Mouse (Mus musculus) hindbrain, embryonic 10.5 days (tissue): ENCODE data around the gene Srpr. TPM values are rescaled to one million over a fixed set of nuclear protein-coding genes. Genes with fewer than 3 reads are reported as not detected.

Experiments
- DNase-seq: peaks from one replicate; pipeline ENCODE4 v3.0.0-alpha.2; 2017; ENCODE audit warnings: low spot score
- H3K27ac ChIP-seq: fragments of 300-500 bp; sonication (generic); 2 replicates; pipeline ENCODE4 v1.5.1; 2016; ENCODE audit warnings: mild to moderate bottlenecking, moderate library complexity
- H3K27me3 ChIP-seq: fragments of 300-500 bp; sonication (generic); 2 replicates; pipeline ENCODE4 v1.6.1; 2016; ENCODE audit warnings: mild to moderate bottlenecking; ENCODE audit not compliant: poor library complexity, insufficient read depth, severe bottlenecking
- H3K36me3 ChIP-seq: fragments of 300-500 bp; sonication (generic); 2 replicates; pipeline ENCODE4 v1.6.1; 2016; ENCODE audit warnings: mild to moderate bottlenecking, moderate library complexity
- H3K4me1 ChIP-seq: fragments of 300-500 bp; sonication (generic); replicated peaks from 2 replicates; pipeline ENCODE4 v1.6.1; 2016; ENCODE audit warnings: mild to moderate bottlenecking
- H3K4me3 ChIP-seq: fragments of 300-500 bp; sonication (generic); 2 replicates; pipeline ENCODE4 v1.5.1; 2016; ENCODE audit warnings: mild to moderate bottlenecking, moderate library complexity
- H3K9me3 ChIP-seq: fragments of 300-500 bp; sonication (generic); 2 replicates; pipeline ENCODE4 v1.6.1; 2016; ENCODE audit warnings: mild to moderate bottlenecking, moderate library complexity
- WGBS: fragments of 180-500 bp; shearing (Covaris S2); methylation state at CpG from one replicate; pipeline ENCODE4 v1.1.7; 2016; 5-methylcytosine and 5-hydroxymethylcytosine counted together
- polyA plus RNA-seq: library from polyadenylated mRNA; unstranded; fragments of >200 nt; fragmentation: Nextera tagmentation; extraction: Ambion mirVana; gene quantifications from 2 replicates; pipeline ENCODE4 v1.2.1, GENCODE M21; 2016

Gene Srpr
- polyA plus RNA-seq, 1 experiment from 2014 or later, result 77.4 TPM

DNA sequence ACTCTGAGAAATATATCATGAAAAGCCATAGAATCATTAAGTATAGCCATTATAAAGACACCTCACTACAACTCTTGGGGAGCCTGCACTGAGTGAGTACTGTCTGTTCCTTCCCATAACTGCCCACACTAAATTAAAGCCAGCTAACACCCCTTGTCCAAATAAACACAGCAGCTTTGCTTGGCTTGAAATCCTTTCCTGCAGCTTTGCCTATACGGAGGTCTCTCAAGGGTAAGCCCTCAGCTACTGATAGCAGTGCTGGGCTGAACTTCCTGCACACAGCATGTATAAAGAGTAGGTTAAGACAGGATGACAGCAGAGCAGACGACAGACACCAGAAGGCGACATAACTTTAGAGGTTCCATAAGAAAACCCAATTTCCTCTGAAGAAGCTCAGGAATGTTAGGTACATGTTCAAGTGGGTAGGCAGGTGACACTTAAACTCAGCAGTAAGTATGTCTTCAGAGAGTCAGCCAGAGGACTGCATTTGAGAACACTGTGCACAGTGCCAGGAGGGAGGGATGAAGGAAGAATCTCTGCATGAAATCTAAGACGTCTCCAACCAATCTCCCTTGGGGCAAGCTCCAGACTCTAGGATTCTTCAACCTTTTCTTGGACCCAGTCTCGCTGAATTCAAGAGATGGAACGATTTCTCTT is 39.1 kb downstream of the Srpr start:
- no peak overlapping the region for H3K27ac ChIP-seq
- no peaks in the 10 kb centered on the region for H3K4me1 ChIP-seq
- no peak for DNase-seq
- no peaks in the 10 kb centered on the region for H3K27me3 ChIP-seq
- peaks cover 25% of the 10 kb centered on the region for H3K36me3 ChIP-seq
- WGBS, result 76% methylated on average over 6 of the region's 6 CpGs
- H3K4me3 ChIP-seq, result no peak overlapping the region
- H3K9me3 ChIP-seq, result no peaks in the 10 kb centered on the region

GRCm38 (mm10) chr9:35239734-35240133 is 39.8 kb downstream of the Srpr start:
- H3K36me3 ChIP-seq, result peaks cover 20% of the 10 kb centered on the region
- no peaks in the 10 kb centered on the region for H3K9me3 ChIP-seq
- 74% methylated on average over 1 of the region's 1 CpGs for WGBS
- no peak overlapping the region for H3K27ac ChIP-seq
- no peaks in the 10 kb centered on the region for H3K27me3 ChIP-seq
- H3K4me3 ChIP-seq, result no peak overlapping the region
- no peak for DNase-seq
- H3K4me1 ChIP-seq, result no peaks in the 10 kb centered on the region

- no peak for DNase-seq
- Histone ChIP-seq H3K4me3 (no peak overlapping the region), H3K27ac (no peak overlapping the region), H3K27me3 (no peaks in the 10 kb centered on the region), H3K4me1 (no peaks in the 10 kb centered on the region), H3K36me3 (peaks cover 12% of the 10 kb centered on the region), H3K9me3 (no peaks in the 10 kb centered on the region)
- WGBS, result 95% methylated on average over 2 of the region's 2 CpGs
Observed at GRCm38 (mm10) chr9:35247405-35247804, 47.4 kb downstream of the Srpr start.

DNA sequence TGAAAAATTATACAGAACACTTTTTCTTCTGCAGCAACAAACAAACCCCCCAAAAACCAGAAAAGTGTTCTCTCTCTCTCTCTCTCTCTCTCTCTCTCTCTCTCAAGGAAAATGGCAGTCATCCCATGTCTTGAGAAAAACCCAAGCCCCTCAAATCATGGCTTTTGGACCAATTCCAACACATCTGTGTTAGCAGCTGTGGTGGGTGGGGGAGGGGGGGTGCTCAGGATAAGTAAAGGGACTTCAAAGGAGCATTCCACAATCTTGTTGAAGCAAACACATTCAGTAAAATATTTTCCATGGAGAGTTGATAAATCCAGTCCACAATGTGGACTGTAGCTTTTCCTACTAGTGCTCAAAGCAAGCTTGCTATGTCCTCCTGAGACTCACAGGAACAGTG is 49.5 kb downstream of the Srpr start:
- Histone ChIP-seq H3K36me3 (peaks cover 7% of the 10 kb centered on the region; the same call in 1 of the 2 replicates), H3K4me1 (no peaks in the 10 kb centered on the region), H3K4me3 (no peak overlapping the region), H3K9me3 (no peaks in the 10 kb centered on the region), H3K27me3 (no peaks in the 10 kb centered on the region), H3K27ac (no peak overlapping the region)
- DNase-seq, result no peak

DNA sequence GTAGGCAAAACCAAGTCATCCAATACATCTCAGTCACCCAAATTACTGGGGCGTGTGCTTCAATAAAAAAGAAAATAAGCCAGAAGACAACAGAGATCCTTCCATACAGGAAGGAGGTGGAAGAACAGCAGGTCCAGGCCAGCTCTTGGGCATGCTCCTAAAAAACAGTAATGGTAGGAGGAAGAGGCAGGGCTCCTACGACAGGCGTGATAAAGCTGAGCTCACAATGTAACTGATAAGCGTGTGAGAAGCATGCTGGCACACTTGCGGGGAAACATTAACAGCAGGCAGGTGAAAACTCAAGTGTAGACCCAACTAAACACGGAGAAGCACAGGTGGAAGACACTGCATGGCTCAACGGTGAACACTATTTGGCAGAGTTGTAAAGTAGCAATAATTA is 57.4 kb downstream of the Srpr start:
- Histone ChIP-seq H3K27me3 (no peaks in the 10 kb centered on the region), H3K4me3 (no peak overlapping the region), H3K36me3 (peaks cover 25% of the 10 kb centered on the region), H3K9me3 (no peaks in the 10 kb centered on the region), H3K4me1 (no peaks in the 10 kb centered on the region), H3K27ac (no peak overlapping the region)
- DNase-seq, result no peak
- WGBS, result 96% methylated on average over 7 of the region's 7 CpGs

DNA sequence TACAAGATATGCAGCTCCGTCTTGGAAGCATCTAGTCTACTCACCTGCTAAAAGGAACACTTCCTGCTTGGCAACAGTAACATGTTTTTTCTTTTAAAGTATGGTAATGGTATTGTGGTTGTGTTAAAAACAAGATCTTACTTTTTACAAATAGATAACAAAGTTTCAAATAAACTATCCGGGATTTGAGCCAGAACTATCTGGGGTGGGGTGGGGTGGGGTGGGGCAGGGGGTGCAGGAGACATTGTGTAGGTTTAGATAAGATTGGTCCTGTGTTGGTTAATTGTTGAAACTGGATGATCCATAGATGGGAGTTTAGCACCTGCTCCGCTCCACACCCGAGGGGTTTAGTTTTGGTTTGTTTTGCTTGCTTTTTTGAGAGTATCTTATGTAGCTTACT is 62.4 kb downstream of the Srpr start:
- DNase-seq, result no peak
- H3K27ac ChIP-seq, result no peak overlapping the region
- H3K27me3 ChIP-seq, result no peaks in the 10 kb centered on the region
- no peaks in the 10 kb centered on the region for H3K9me3 ChIP-seq
- peaks cover 25% of the 10 kb centered on the region for H3K36me3 ChIP-seq
- 80% methylated on average over 4 of the region's 4 CpGs for WGBS
- peaks cover 10% of the 10 kb centered on the region for H3K4me1 ChIP-seq
- no peak overlapping the region for H3K4me3 ChIP-seq

GRCm38 (mm10) chr9:35263431-35263830 is 63.5 kb downstream of the Srpr start:
- no peaks in the 10 kb centered on the region for H3K9me3 ChIP-seq
- DNase-seq, result no peak
- H3K4me1 ChIP-seq, result peaks cover 13% of the 10 kb centered on the region
- no peaks in the 10 kb centered on the region for H3K27me3 ChIP-seq
- 91% methylated on average over 2 of the region's 2 CpGs for WGBS
- H3K4me3 ChIP-seq, result no peak overlapping the region
- H3K36me3 ChIP-seq, result peaks cover 21% of the 10 kb centered on the region
- H3K27ac ChIP-seq, result no peak overlapping the region

DNA sequence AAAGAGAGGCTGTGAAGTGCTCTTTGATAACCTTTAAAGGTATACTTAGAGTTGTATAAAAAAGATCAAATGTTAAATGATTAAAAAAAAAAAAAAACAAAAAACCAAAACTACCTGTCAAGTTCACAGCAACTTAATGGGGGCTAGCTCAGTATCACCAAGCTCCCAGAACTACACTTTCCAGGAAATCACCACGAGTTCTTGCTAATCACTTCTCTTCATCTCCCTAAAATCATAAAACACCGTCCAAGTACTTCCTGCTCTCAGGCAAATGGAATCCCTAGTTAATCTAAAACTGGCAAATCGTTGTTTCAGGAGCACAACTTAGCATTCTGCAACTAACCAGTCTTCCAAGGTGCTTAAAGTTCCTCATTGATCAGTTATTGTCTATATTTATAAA is 64.5 kb downstream of the Srpr start:
- no peak for DNase-seq
- peaks cover 23% of the 10 kb centered on the region for H3K36me3 ChIP-seq
- no peaks in the 10 kb centered on the region for H3K9me3 ChIP-seq
- WGBS, result 92% methylated on average over 3 of the region's 3 CpGs
- H3K27me3 ChIP-seq, result no peaks in the 10 kb centered on the region
- no peak overlapping the region for H3K4me3 ChIP-seq
- H3K27ac ChIP-seq, result no peak overlapping the region
- H3K4me1 ChIP-seq, result peaks cover 18% of the 10 kb centered on the region

DNA sequence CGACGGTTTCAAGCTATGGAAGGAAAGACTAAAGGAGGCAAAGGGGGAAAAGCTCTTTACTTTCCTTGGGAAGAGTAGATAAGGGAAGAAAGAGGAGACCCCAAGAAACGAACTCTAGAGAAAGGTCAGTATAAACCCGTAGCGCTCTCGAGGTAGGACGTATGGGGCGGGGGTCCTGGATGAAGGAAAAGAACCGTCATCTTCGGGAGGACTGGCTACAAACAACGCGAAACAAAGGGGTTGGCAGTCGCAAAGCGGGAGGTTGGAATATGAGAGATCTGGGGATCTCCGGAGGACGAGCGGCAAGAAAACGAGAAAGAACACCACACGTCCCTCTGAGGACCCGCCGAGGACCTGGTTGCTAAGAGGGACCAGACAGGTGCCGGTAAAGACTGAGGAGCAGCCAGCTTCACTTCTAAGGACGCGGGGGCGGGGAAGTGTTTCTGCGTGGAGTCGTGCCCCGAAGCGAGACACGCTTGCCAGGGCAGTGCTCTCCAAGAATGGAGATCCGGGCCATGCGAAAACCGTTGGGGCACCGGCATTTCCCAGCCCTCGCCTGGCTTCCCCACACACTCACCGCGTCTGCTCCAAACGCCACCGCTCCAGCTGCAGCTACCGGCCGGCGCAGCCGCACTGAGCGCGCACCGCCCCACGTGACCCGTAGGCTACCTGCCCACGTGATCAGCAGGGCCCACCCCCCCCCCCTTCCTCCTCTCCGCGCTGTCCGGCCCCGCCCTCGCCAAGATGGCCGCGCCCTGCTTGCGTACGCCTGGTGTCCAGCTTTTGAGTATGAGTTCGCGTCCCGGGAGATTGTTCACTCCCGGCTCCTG is 67.4 kb downstream of the Srpr start, which contains the start of the genes Fam118b and Rpusd4:
Gene Fam118b, minus strand, starts transcription at position 660 of the 830 bp plus-strand sequence.
Gene Rpusd4, plus strand, starts transcription at position 720 of the 830 bp plus-strand sequence.
- Histone ChIP-seq H3K27me3 (no peaks in the 10 kb centered on the region), H3K9me3 (no peaks in the 10 kb centered on the region), H3K36me3 (peaks cover 28% of the 10 kb centered on the region), H3K4me1 (peaks cover 18% of the 10 kb centered on the region), H3K27ac (peak within 1 kb of the TSS; percentile 93), H3K4me3 (peak within 1 kb of the TSS; percentile 82)
- peak; percentile 94 for DNase-seq
- under 1% methylated on average over 62 of the region's 62 CpGs for WGBS

GRCm38 (mm10) chr9:35267976-35268715 is 68.2 kb downstream of the Srpr start:
- Histone ChIP-seq H3K4me1 (peaks cover 18% of the 10 kb centered on the region), H3K9me3 (no peaks in the 10 kb centered on the region), H3K4me3 (peak overlapping the region; percentile 82), H3K36me3 (peaks cover 36% of the 10 kb centered on the region), H3K27ac (peak overlapping the region; percentile 93), H3K27me3 (no peaks in the 10 kb centered on the region)
- DNase-seq, result no peak
- 3% methylated on average over 21 of the region's 21 CpGs for WGBS

- no peak for DNase-seq
- Histone ChIP-seq H3K36me3 (peaks cover 51% of the 10 kb centered on the region), H3K27ac (no peak overlapping the region), H3K4me1 (peaks cover 4% of the 10 kb centered on the region), H3K4me3 (no peak overlapping the region), H3K9me3 (no peaks in the 10 kb centered on the region), H3K27me3 (peaks cover 3% of the 10 kb centered on the region)
- 84% methylated on average over 3 of the region's 3 CpGs for WGBS
Observed at GRCm38 (mm10) chr9:35277855-35278365, 77.9 kb downstream of the Srpr start.

- Histone ChIP-seq H3K4me1 (peaks cover 10% of the 10 kb centered on the region), H3K27me3 (peaks cover 9% of the 10 kb centered on the region), H3K27ac (no peak overlapping the region), H3K36me3 (peaks cover 46% of the 10 kb centered on the region), H3K9me3 (no peaks in the 10 kb centered on the region), H3K4me3 (no peak overlapping the region)
- 88% methylated on average over 4 of the region's 4 CpGs for WGBS
- DNase-seq, result no peak
Observed at GRCm38 (mm10) chr9:35278451-35278850, 78.5 kb downstream of the Srpr start.
